Mouse (Mus musculus): ENCODE measurements at regions not wholly inside any gene's neighbourhood (a gene's known extent, or its start where the extent isn't known, plus 50 kb on each side); places are given as distances from the start of the nearest gene placed in this dataset.

DNA sequence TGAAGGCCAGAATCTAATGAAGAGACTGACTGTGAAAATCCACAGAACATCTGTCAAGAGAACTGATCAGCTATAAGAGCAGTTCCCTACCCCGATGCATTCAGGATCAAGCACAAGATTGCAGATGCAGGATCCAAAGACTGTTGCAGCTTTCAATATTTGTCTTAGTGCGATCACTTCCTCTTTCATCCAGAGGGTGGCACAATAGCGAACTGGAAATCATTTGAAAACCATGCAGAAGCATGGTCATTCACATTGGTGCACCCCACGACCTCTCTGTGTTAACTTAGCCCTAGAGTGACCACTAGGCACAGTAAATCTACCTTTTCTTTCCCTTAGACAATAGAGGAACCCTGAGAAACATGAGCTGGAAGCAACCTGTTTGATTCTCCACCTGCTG lies 55.8 kb upstream of the Pak3 start:
- TF ChIP-seq POLR2AphosphoS5 (IDR thresholded peaks at IDR 0.05; ENCODE audit: insufficient replicate concordance, low read depth, low read length) (no peak), GATA2 (IDR thresholded peaks at IDR 0.05; ENCODE audit: borderline replicate concordance, low read depth, low read length) (no peak), GATA1 (IDR thresholded peaks at IDR 0.05; ENCODE audit: borderline replicate concordance, low read length) (no peak), CTCF (IDR thresholded peaks at IDR 0.05; ENCODE audit: low read depth, low read length) (no peak), TAL1 (conservative IDR thresholded peaks at IDR 0.05; ENCODE audit: low read depth, low read length) (no peak)
- H3K4me1 ChIP-seq (ENCODE audit: insufficient read depth, low read depth, low read length) = no peaks in the 10 kb centered on the region
- ATAC-seq (ENCODE audit: extremely low read depth, insufficient number of reproducible peaks, low FRiP score, poor library complexity, severe bottlenecking) = no peak
- DNase-seq (ENCODE audit: low spot score) = no peak
- no peaks in the 10 kb centered on the region for H3K27me3 ChIP-seq (ENCODE audit: insufficient read depth, low read length)
- H3K36me3 ChIP-seq (replicated peaks) = no peaks in the 10 kb centered on the region
- no peaks in the 10 kb centered on the region for H3K9me3 ChIP-seq (replicated peaks)
- no peak overlapping the region for H3K4me3 ChIP-seq (ENCODE audit: low read depth, low read length)

GRCm38 (mm10) chrX:143448636-143449346 lies 54.7 kb upstream of the Chrdl1 start:
- DNase-seq (ENCODE audit: low spot score) = no peak
- ATAC-seq (ENCODE audit: extremely low read depth, insufficient number of reproducible peaks, low FRiP score, poor library complexity, severe bottlenecking) = no peak
- no peak for TF ChIP-seq GATA2 (IDR thresholded peaks at IDR 0.05; ENCODE audit: borderline replicate concordance, low read depth, low read length)
- no peak for TF ChIP-seq GATA1 (IDR thresholded peaks at IDR 0.05; ENCODE audit: borderline replicate concordance, low read length)
- no peak for TF ChIP-seq TAL1 (conservative IDR thresholded peaks at IDR 0.05; ENCODE audit: low read depth, low read length)
- no peak for TF ChIP-seq POLR2AphosphoS5 (IDR thresholded peaks at IDR 0.05; ENCODE audit: insufficient replicate concordance, low read depth, low read length)
- TF ChIP-seq CTCF (IDR thresholded peaks at IDR 0.05; ENCODE audit: low read depth, low read length) = no peak

GRCm38 (mm10) chrX:143444581-143444980 lies 50.5 kb upstream of the Chrdl1 start:
- H3K9me3 ChIP-seq (replicated peaks) = no peaks in the 10 kb centered on the region
- no peak overlapping the region for H3K4me3 ChIP-seq (ENCODE audit: low read depth, low read length)
- ATAC-seq (ENCODE audit: extremely low read depth, insufficient number of reproducible peaks, low FRiP score, poor library complexity, severe bottlenecking) (no peak), DNase-seq (ENCODE audit: low spot score) (no peak)
- H3K4me1 ChIP-seq (ENCODE audit: insufficient read depth, low read depth, low read length) = no peaks in the 10 kb centered on the region
- TF ChIP-seq TAL1 (conservative IDR thresholded peaks at IDR 0.05; ENCODE audit: low read depth, low read length) (no peak), CTCF (IDR thresholded peaks at IDR 0.05; ENCODE audit: low read depth, low read length) (0 out of 2 replicates have a peak, but pooled peaks have one; percentile 17)
- no peaks in the 10 kb centered on the region for H3K27me3 ChIP-seq (ENCODE audit: insufficient read depth, low read length)
- no peaks in the 10 kb centered on the region for H3K36me3 ChIP-seq (replicated peaks)

More at GRCm38 (mm10) chrX:143448636-143449346, 54.7 kb upstream of the Chrdl1 start:
- Histone ChIP-seq H3K9me3 (replicated peaks) (no peaks in the 10 kb centered on the region), H3K36me3 (replicated peaks) (no peaks in the 10 kb centered on the region), H3K27me3 (ENCODE audit: insufficient read depth, low read length) (no peaks in the 10 kb centered on the region), H3K4me3 (ENCODE audit: low read depth, low read length) (no peak overlapping the region), H3K4me1 (ENCODE audit: insufficient read depth, low read depth, low read length) (no peaks in the 10 kb centered on the region)

All from G1E (cell line).